Mouse (Mus musculus) E14TG2a.4 (cell line): Measurements from ENCODE around the gene Bpifa2.

ENCODE experiments used
- CTCF ChIP-seq: conservative IDR thresholded peaks from 2 replicates; pipeline ENCODE4 v1.5.1; 2014; ENCODE audit warnings: low read length
- NANOG ChIP-seq: IDR thresholded peaks from 2 replicates; pipeline ENCODE4 v1.6.1; 2014; ENCODE audit warnings: borderline replicate concordance, low read length, mixed read lengths

- no peak for TF ChIP-seq NANOG
- no peak for TF ChIP-seq CTCF
Measured at GRCm38 (mm10) chr2:154001056-154001455, 7.0 kb upstream of the Bpifa2 start.
